Mouse (Mus musculus) hindbrain, embryonic 10.5 days (tissue): Measurements from ENCODE around the gene Kat5. TPM values are rescaled to one million over a fixed set of nuclear protein-coding genes. Genes with fewer than 3 reads are reported as not detected.
A peak's percentile ranks its signal among the peaks of the same experiment; 100 is the strongest.

Source experiments
- DNase-seq: peaks from one replicate; pipeline ENCODE4 v3.0.0-alpha.2; 2017; ENCODE audit warnings: low spot score
- H3K27ac ChIP-seq: fragments of 300-500 bp; sonication (generic); 2 replicates; pipeline ENCODE4 v1.5.1; 2016; ENCODE audit warnings: mild to moderate bottlenecking, moderate library complexity
- H3K27me3 ChIP-seq: fragments of 300-500 bp; sonication (generic); 2 replicates; pipeline ENCODE4 v1.6.1; 2016; ENCODE audit warnings: mild to moderate bottlenecking; ENCODE audit not compliant: poor library complexity, insufficient read depth, severe bottlenecking
- H3K36me3 ChIP-seq: fragments of 300-500 bp; sonication (generic); 2 replicates; pipeline ENCODE4 v1.6.1; 2016; ENCODE audit warnings: mild to moderate bottlenecking, moderate library complexity
- H3K4me1 ChIP-seq: fragments of 300-500 bp; sonication (generic); replicated peaks from 2 replicates; pipeline ENCODE4 v1.6.1; 2016; ENCODE audit warnings: mild to moderate bottlenecking
- H3K4me3 ChIP-seq: fragments of 300-500 bp; sonication (generic); 2 replicates; pipeline ENCODE4 v1.5.1; 2016; ENCODE audit warnings: mild to moderate bottlenecking, moderate library complexity
- H3K9me3 ChIP-seq: fragments of 300-500 bp; sonication (generic); 2 replicates; pipeline ENCODE4 v1.6.1; 2016; ENCODE audit warnings: mild to moderate bottlenecking, moderate library complexity
- WGBS: fragments of 180-500 bp; shearing (Covaris S2); methylation state at CpG from one replicate; pipeline ENCODE4 v1.1.7; 2016; 5-methylcytosine and 5-hydroxymethylcytosine counted together
- polyA plus RNA-seq: library from polyadenylated mRNA; unstranded; fragments of >200 nt; fragmentation: Nextera tagmentation; extraction: Ambion mirVana; gene quantifications from 2 replicates; pipeline ENCODE4 v1.2.1, GENCODE M21; 2016

The Kat5 gene
- polyA plus RNA-seq, 1 experiment from 2014 or later: 69.2 TPM

GRCm38 (mm10) chr19:5612762-5613411, 2.9 kb upstream of the Kat5 start:
- DNase-seq: no peak
- H3K9me3 ChIP-seq: no peaks in the 10 kb centered on the region
- 0 out of 2 replicates have a peak, but pooled peaks cover 8% of the 10 kb centered on the region for H3K27me3 ChIP-seq
- WGBS: 71% methylated on average over 3 of the region's 3 CpGs
- no peak overlapping the region for H3K4me3 ChIP-seq
- no peak overlapping the region for H3K27ac ChIP-seq
- H3K4me1 ChIP-seq: peaks cover 29% of the 10 kb centered on the region
- H3K36me3 ChIP-seq: peaks cover 12% of the 10 kb centered on the region

GRCm38 (mm10) chr19:5611973-5612372, 1.9 kb upstream of the Kat5 start:
- Histone ChIP-seq H3K9me3 (no peaks in the 10 kb centered on the region), H3K27me3 (0 out of 2 replicates have a peak, but pooled peaks cover 5% of the 10 kb centered on the region), H3K36me3 (peaks cover 21% of the 10 kb centered on the region), H3K27ac (no peak overlapping the region), H3K4me3 (no peak overlapping the region), H3K4me1 (peaks cover 29% of the 10 kb centered on the region)
- DNase-seq: no peak
- WGBS: 76% methylated on average over 1 of the region's 1 CpGs

GRCm38 (mm10) chr19:5609171-5609546, 878 bp downstream of the Kat5 start:
- Histone ChIP-seq H3K4me3 (peak overlapping the region; percentile 82), H3K4me1 (peaks cover 29% of the 10 kb centered on the region), H3K27ac (peak overlapping the region; percentile 100), H3K9me3 (no peaks in the 10 kb centered on the region), H3K36me3 (peaks cover 49% of the 10 kb centered on the region), H3K27me3 (no peaks in the 10 kb centered on the region)
- 69% methylated on average over 10 of the region's 10 CpGs for WGBS
- DNase-seq: no peak

GRCm38 (mm10) chr19:5608707-5609106, 1.3 kb downstream of the Kat5 start:
- WGBS: 95% methylated on average over 13 of the region's 13 CpGs
- Histone ChIP-seq H3K36me3 (peaks cover 54% of the 10 kb centered on the region), H3K27me3 (no peaks in the 10 kb centered on the region), H3K27ac (peak overlapping the region; percentile 100; the same call in 1 of the 2 replicates), H3K4me1 (peaks cover 32% of the 10 kb centered on the region), H3K9me3 (no peaks in the 10 kb centered on the region), H3K4me3 (peak overlapping the region; percentile 82)
- DNase-seq: no peak

- H3K27me3 ChIP-seq: no peaks in the 10 kb centered on the region
- no peaks in the 10 kb centered on the region for H3K9me3 ChIP-seq
- peaks cover 41% of the 10 kb centered on the region for H3K4me1 ChIP-seq
- H3K4me3 ChIP-seq: peak overlapping the region; percentile 82; the same call in 1 of the 2 replicates
- WGBS: 95% methylated on average over 26 of the region's 26 CpGs
- no peak for DNase-seq
- H3K36me3 ChIP-seq: peaks cover 62% of the 10 kb centered on the region
- no peak overlapping the region for H3K27ac ChIP-seq
Measured at GRCm38 (mm10) chr19:5607705-5608410, 2.2 kb downstream of the Kat5 start.

GRCm38 (mm10) chr19:5606196-5606595, 3.8 kb downstream of the Kat5 start:
- WGBS: 92% methylated on average over 8 of the region's 8 CpGs

GRCm38 (mm10) chr19:5605126-5605525, 4.9 kb downstream of the Kat5 start:
- no peaks in the 10 kb centered on the region for H3K9me3 ChIP-seq
- H3K27me3 ChIP-seq: no peaks in the 10 kb centered on the region
- H3K36me3 ChIP-seq: peaks cover 64% of the 10 kb centered on the region
- no peak overlapping the region for H3K27ac ChIP-seq
- H3K4me3 ChIP-seq: no peak overlapping the region; the same call in 1 of the 2 replicates
- H3K4me1 ChIP-seq: peaks cover 40% of the 10 kb centered on the region
- 94% methylated on average over 7 of the region's 7 CpGs for WGBS
- DNase-seq: no peak

More at GRCm38 (mm10) chr19:5606196-5606595, 3.8 kb downstream of the Kat5 start:
- no peaks in the 10 kb centered on the region for H3K27me3 ChIP-seq
- no peak overlapping the region for H3K27ac ChIP-seq
- H3K9me3 ChIP-seq: no peaks in the 10 kb centered on the region
- no peak overlapping the region for H3K4me3 ChIP-seq
- DNase-seq: no peak
- peaks cover 64% of the 10 kb centered on the region for H3K36me3 ChIP-seq
- H3K4me1 ChIP-seq: peaks cover 50% of the 10 kb centered on the region

GRCm38 (mm10) chr19:5603664-5604063, 6.4 kb downstream of the Kat5 start:
- peaks cover 60% of the 10 kb centered on the region for H3K36me3 ChIP-seq
- WGBS: 91% methylated on average over 7 of the region's 7 CpGs
- no peak for DNase-seq
- peaks cover 30% of the 10 kb centered on the region for H3K4me1 ChIP-seq
- no peak overlapping the region for H3K27ac ChIP-seq
- no peak overlapping the region for H3K4me3 ChIP-seq
- H3K9me3 ChIP-seq: no peaks in the 10 kb centered on the region
- no peaks in the 10 kb centered on the region for H3K27me3 ChIP-seq

- H3K4me1 ChIP-seq: peaks cover 22% of the 10 kb centered on the region
- H3K36me3 ChIP-seq: peaks cover 43% of the 10 kb centered on the region
- H3K27ac ChIP-seq: peak within 1 kb of the TSS; percentile 93
- H3K27me3 ChIP-seq: no peaks in the 10 kb centered on the region
- H3K9me3 ChIP-seq: no peaks in the 10 kb centered on the region
- DNase-seq: peak; percentile 80
- WGBS: under 1% methylated on average over 64 of the region's 64 CpGs
- H3K4me3 ChIP-seq: peak within 1 kb of the TSS; percentile 82
Measured at GRCm38 (mm10) chr19:5601752-5602541, 8.1 kb downstream of the Kat5 start, which contains the start of gene Rnaseh2c. Gene Rnaseh2c, plus strand, starts transcription at chr19:5601873.

GRCm38 (mm10) chr19:5599224-5599623, 10.8 kb downstream of the Kat5 start:
- Histone ChIP-seq H3K9me3 (no peaks in the 10 kb centered on the region), H3K27me3 (no peaks in the 10 kb centered on the region), H3K27ac (no peak overlapping the region), H3K4me1 (peaks cover 22% of the 10 kb centered on the region), H3K4me3 (no peak overlapping the region), H3K36me3 (peaks cover 16% of the 10 kb centered on the region)
- DNase-seq: no peak
- WGBS: 75% methylated on average over 4 of the region's 4 CpGs

GRCm38 (mm10) chr19:5591888-5592287, 18.1 kb downstream of the Kat5 start:
- H3K4me3 ChIP-seq: no peak overlapping the region
- no peak overlapping the region for H3K27ac ChIP-seq
- no peaks in the 10 kb centered on the region for H3K4me1 ChIP-seq
- H3K27me3 ChIP-seq: no peaks in the 10 kb centered on the region
- H3K9me3 ChIP-seq: no peaks in the 10 kb centered on the region
- H3K36me3 ChIP-seq: no peaks in the 10 kb centered on the region
- DNase-seq: no peak
- WGBS: 87% methylated on average over 6 of the region's 6 CpGs

- WGBS: 74% methylated on average over 9 of the region's 9 CpGs
- no peaks in the 10 kb centered on the region for H3K4me1 ChIP-seq
Measured at GRCm38 (mm10) chr19:5589159-5589558, 20.9 kb downstream of the Kat5 start.

More at GRCm38 (mm10) chr19:5589159-5589558, 20.9 kb downstream of the Kat5 start:
- H3K27ac ChIP-seq: no peak overlapping the region
- H3K9me3 ChIP-seq: no peaks in the 10 kb centered on the region
- no peak overlapping the region for H3K4me3 ChIP-seq
- no peaks in the 10 kb centered on the region for H3K36me3 ChIP-seq
- no peaks in the 10 kb centered on the region for H3K27me3 ChIP-seq
- DNase-seq: no peak
